11 mouse cellular contexts compared by ENCODE assay signal in genomic region chr7:41394130-41394529, GRCm38 (mm10). TPM values are rescaled to one million over a fixed set of nuclear protein-coding genes. Genes with fewer than 3 reads are reported as not detected.
A peak's percentile ranks its signal among the peaks of the same experiment; 100 is the strongest.
DNase-seq lines count a peak whose midpoint lies in the region; ATAC-seq lines count a peak whose summit lies in the region.
"Had no signal": no experiment of that assay in that cellular context is flagged by ENCODE, and none has a peak within 500 bp of the region (broad histone marks: within the 10 kb centered on the region; RNA-seq: fewer than 3 reads in every experiment).

No protein-coding gene starts in this region.

- H3K9ac ChIP-seq in neural tube, embryonic 12.5 days: no peak overlapping the region
- no peak overlapping the region for H3K9ac ChIP-seq in limb, embryonic 11.5 days (ENCODE audit: low read length)

- peak overlapping the region; percentile 58 for H3K4me2 ChIP-seq in neural tube, embryonic 12.5 days (replicated peaks)
- H3K4me2 ChIP-seq in limb, embryonic 11.5 days (ENCODE audit: low read depth, severe bottlenecking): no peak overlapping the region

- ATAC-seq in neural tube, embryonic 12.5 days (ENCODE audit: low FRiP score, low read depth): no peak
- ATAC-seq in limb, embryonic 11.5 days (ENCODE audit: insufficient number of reproducible peaks, low FRiP score, low TSS enrichment, low read depth): peak; percentile 34; the same call in 1 of the 2 replicates

- intact Hi-C loops in gastrocnemius, postnatal 14 days (cut with DNase I; ENCODE audit: low total_unique reads): loop anchor here (5.0 kb wide), 1 partner anchor 103 kb away; the partner anchor contains the start of genes AW146154 and Gm20449

- DNase-seq in cerebellum, adult 9-11 months: peak; percentile 39
- DNase-seq in cerebellum, adult 8-10 months: no peak
- DNase-seq in neural tube, embryonic 10.5 days (ENCODE audit: extremely low spot score, low spot score): no peak
- no peak for DNase-seq in limb, embryonic 11.5 days (ENCODE audit: low spot score)
- no peak for DNase-seq in lung, adult 18-20 months
- no peak for DNase-seq in left cerebral cortex, adult 9 months (ENCODE audit: low spot score in 2 of 2)
- no peak for DNase-seq in gastrocnemius, postnatal 14 days
- DNase-seq: right cerebral cortex, postnatal 14 days had no signal

- WGBS in neural tube, embryonic 12.5 days: 67% methylated on average over 4 of the region's 4 CpGs
- WGBS in limb, embryonic 11.5 days: 68% methylated on average over 4 of the region's 4 CpGs

- H3K4me3 ChIP-seq in neural tube, embryonic 12.5 days: peak overlapping the region; percentile 47
- H3K4me3 ChIP-seq in limb, embryonic 11.5 days (ENCODE audit: low read depth, low read length): no peak overlapping the region

- H3K27me3 ChIP-seq in neural tube, embryonic 12.5 days (replicated peaks): no peaks in the 10 kb centered on the region
- H3K27me3 ChIP-seq in limb, embryonic 11.5 days (ENCODE audit: control insufficient read depth, insufficient read depth, low read length): no peaks in the 10 kb centered on the region

- H3K9me3 ChIP-seq in neural tube, embryonic 12.5 days: no peaks in the 10 kb centered on the region
- H3K9me3 ChIP-seq in limb, embryonic 11.5 days (ENCODE audit: control insufficient read depth, low read length): no peaks in the 10 kb centered on the region

- no peak overlapping the region for H3K27ac ChIP-seq in neural tube, embryonic 12.5 days
- H3K27ac ChIP-seq in limb, embryonic 11.5 days (replicated peaks; ENCODE audit: low read depth, low read length): no peak overlapping the region

- no peaks in the 10 kb centered on the region for H3K36me3 ChIP-seq in neural tube, embryonic 12.5 days
- H3K36me3 ChIP-seq in limb, embryonic 11.5 days (ENCODE audit: control insufficient read depth, insufficient read depth, low read length): no peaks in the 10 kb centered on the region

- no peaks in the 10 kb centered on the region for H3K4me1 ChIP-seq in neural tube, embryonic 12.5 days
- no peaks in the 10 kb centered on the region for H3K4me1 ChIP-seq in limb, embryonic 11.5 days (ENCODE audit: control insufficient read depth, insufficient read depth, low read length)

RNA-seq across cellular contexts. Expression of gene AI987944, which starts 1.0 kb away (rescaled TPM):
- 7.1 and 7.8 TPM in 2 replicates for polyA plus RNA-seq in neural tube, embryonic 12.5 days (2016; fragmentation: Nextera tagmentation; extraction: Ambion mirVana)
- 10.4 and 11.3 TPM in 2 replicates for polyA plus RNA-seq in limb, embryonic 11.5 days (2014; fragmentation: Nextera tagmentation; extraction: Ambion mirVana)
- total RNA-seq in gastrocnemius, postnatal 14 days (2021): 1 to 10 TPM; 7.8 to 10.0 TPM

RNA-seq across cellular contexts. Expression of gene Vmn2r57, which starts 54.4 kb away (rescaled TPM):
- polyA plus RNA-seq in neural tube, embryonic 12.5 days (2016; fragmentation: Nextera tagmentation; extraction: Ambion mirVana): 0.20 and 0.25 TPM in 2 replicates
- 0.40 and 0.47 TPM in 2 replicates for polyA plus RNA-seq in limb, embryonic 11.5 days (2014; fragmentation: Nextera tagmentation; extraction: Ambion mirVana)
- total RNA-seq in gastrocnemius, postnatal 14 days (2021): under 1 TPM; 0.04 to 0.06 TPM
- total RNA-seq: monocyte, adult 5-6 weeks had no signal
- polyA plus RNA-seq: liver, embryonic 16.5 days had no signal
